Mouse (Mus musculus) kidney, embryonic 16.5 days (tissue): Measurements from ENCODE around the gene Ap2a1. TPM values are rescaled to one million over a fixed set of nuclear protein-coding genes. Genes with fewer than 3 reads are reported as not detected.

Experiments
- ATAC-seq: fragments of 200-750 bp; cut with Nextera tagmentation; 2 replicates; pipeline ENCODE4 v1.8.0; 2017; ENCODE audit warnings: moderate TSS enrichment; ENCODE audit not compliant: low FRiP score, low TSS enrichment
- H3K27ac ChIP-seq: fragments of 300-500 bp; sonication (generic); 2 replicates; pipeline ENCODE4 v1.5.1; 2014; ENCODE audit warnings: low read length
- H3K27me3 ChIP-seq: fragments of 300-500 bp; sonication (generic); 2 replicates; pipeline ENCODE4 v1.6.1; 2014; ENCODE audit warnings: low read length, control low read depth, mixed read lengths; ENCODE audit not compliant: insufficient read depth
- H3K36me3 ChIP-seq: fragments of 300-500 bp; sonication (generic); 2 replicates; pipeline ENCODE4 v1.6.1; 2014; ENCODE audit warnings: low read length, control low read depth, mixed read lengths; ENCODE audit not compliant: insufficient read depth
- H3K4me1 ChIP-seq: fragments of 300-500 bp; sonication (generic); 2 replicates; pipeline ENCODE4 v1.6.1; 2014; ENCODE audit warnings: low read length, control low read depth, mixed read lengths; ENCODE audit not compliant: insufficient read depth
- H3K4me2 ChIP-seq: fragments of 300-500 bp; sonication (generic); replicated peaks from 2 replicates; pipeline ENCODE4 v1.6.1; 2014; ENCODE audit warnings: low read depth, low read length
- H3K4me3 ChIP-seq: fragments of 300-500 bp; sonication (generic); 2 replicates; pipeline ENCODE4 v1.5.1; 2014; ENCODE audit warnings: mild to moderate bottlenecking, low read length
- H3K9ac ChIP-seq: fragments of 300-500 bp; sonication (generic); replicated peaks from 2 replicates; pipeline ENCODE4 v1.6.1; 2014; ENCODE audit warnings: low read length
- H3K9me3 ChIP-seq: fragments of 300-500 bp; sonication (generic); 2 replicates; pipeline ENCODE4 v1.6.1; 2016; ENCODE audit warnings: low read length, control low read depth
- WGBS: fragments of 180-500 bp; shearing (Covaris S2); extraction: QIAGEN DNeasy Blood & Tissue Kit; methylation state at CpG from one replicate; pipeline ENCODE4 v1.1.7; 2014; 5-methylcytosine and 5-hydroxymethylcytosine counted together
- polyA plus RNA-seq: library from polyadenylated mRNA; unstranded; fragments of >200 nt; fragmentation: Nextera tagmentation; extraction: Ambion mirVana; gene quantifications from 2 replicates; pipeline ENCODE4 v1.2.1, GENCODE M21; 2015

The Ap2a1 gene
- polyA plus RNA-seq, 1 experiment from 2014 or later: 72.9 TPM

GRCm38 (mm10) chr7:44863210-44863609 lies 66.1 kb downstream of the Ap2a1 start:
- ATAC-seq: no peak
- Histone ChIP-seq H3K9me3 (no peaks in the 10 kb centered on the region), H3K4me2 (no peak overlapping the region), H3K4me1 (peaks cover 49% of the 10 kb centered on the region), H3K9ac (no peak overlapping the region), H3K27me3 (no peaks in the 10 kb centered on the region), H3K27ac (no peak overlapping the region), H3K36me3 (peaks cover 40% of the 10 kb centered on the region), H3K4me3 (no peak overlapping the region)
- 87% methylated on average over 14 of the region's 14 CpGs for WGBS

- Histone ChIP-seq H3K9me3 (no peaks in the 10 kb centered on the region), H3K4me2 (no peak overlapping the region), H3K27ac (no peak overlapping the region), H3K36me3 (peaks cover 40% of the 10 kb centered on the region), H3K9ac (no peak overlapping the region), H3K27me3 (no peaks in the 10 kb centered on the region), H3K4me1 (peaks cover 49% of the 10 kb centered on the region), H3K4me3 (no peak overlapping the region)
- no peak for ATAC-seq
- 77% methylated on average over 8 of the region's 8 CpGs for WGBS
These were observed 66.9 kb downstream of the Ap2a1 start for GRCm38 (mm10) chr7:44862434-44862833.

- Histone ChIP-seq H3K4me2 (no peak overlapping the region), H3K27ac (peak overlapping the region; percentile 60; the same call in 1 of the 2 replicates), H3K9ac (0 out of 2 replicates have a peak overlapping the region, but pooled peaks have one; percentile 8), H3K4me1 (peaks cover 42% of the 10 kb centered on the region), H3K4me3 (no peak overlapping the region), H3K36me3 (peaks cover 40% of the 10 kb centered on the region), H3K27me3 (no peaks in the 10 kb centered on the region), H3K9me3 (no peaks in the 10 kb centered on the region)
- 76% methylated on average over 14 of the region's 14 CpGs for WGBS
- ATAC-seq: no peak
These were observed 67.9 kb downstream of the Ap2a1 start for GRCm38 (mm10) chr7:44861429-44861816.

GRCm38 (mm10) chr7:44860576-44861428 lies 68.5 kb downstream of the Ap2a1 start:
- Histone ChIP-seq H3K9me3 (no peaks in the 10 kb centered on the region), H3K36me3 (peaks cover 40% of the 10 kb centered on the region), H3K4me3 (no peak overlapping the region), H3K9ac (0 out of 2 replicates have a peak overlapping the region, but pooled peaks have one; percentile 28), H3K4me2 (no peak overlapping the region), H3K4me1 (peaks cover 41% of the 10 kb centered on the region), H3K27ac (peak overlapping the region; percentile 60), H3K27me3 (no peaks in the 10 kb centered on the region)
- 56% methylated on average over 22 of the region's 22 CpGs for WGBS
- peak; percentile 39 for ATAC-seq

GRCm38 (mm10) chr7:44859896-44860295 lies 69.4 kb downstream of the Ap2a1 start:
- 89% methylated on average over 11 of the region's 11 CpGs for WGBS
- Histone ChIP-seq H3K36me3 (peaks cover 34% of the 10 kb centered on the region), H3K4me1 (peaks cover 41% of the 10 kb centered on the region), H3K9ac (no peak overlapping the region), H3K9me3 (no peaks in the 10 kb centered on the region), H3K27ac (no peak overlapping the region), H3K27me3 (no peaks in the 10 kb centered on the region), H3K4me3 (no peak overlapping the region), H3K4me2 (no peak overlapping the region)
- ATAC-seq: no peak

GRCm38 (mm10) chr7:44857905-44858304 lies 71.4 kb downstream of the Ap2a1 start:
- Histone ChIP-seq H3K4me3 (peak overlapping the region; percentile 86), H3K36me3 (peaks cover 20% of the 10 kb centered on the region), H3K27ac (peak overlapping the region; percentile 95), H3K9ac (peak overlapping the region; percentile 90), H3K4me1 (peaks cover 52% of the 10 kb centered on the region), H3K9me3 (no peaks in the 10 kb centered on the region), H3K4me2 (peak overlapping the region; percentile 93), H3K27me3 (no peaks in the 10 kb centered on the region)
- no peak for ATAC-seq
- 25% methylated on average over 8 of the region's 8 CpGs for WGBS

GRCm38 (mm10) chr7:44857042-44857552 lies 72.2 kb downstream of the Ap2a1 start, which contains the start of gene Pnkp:
TSS of gene Pnkp (plus strand) at chr7:44857139.
- Histone ChIP-seq H3K4me3 (peak within 1 kb of the TSS; percentile 86), H3K9me3 (no peaks in the 10 kb centered on the region), H3K9ac (peak within 1 kb of the TSS; percentile 90), H3K27ac (peak within 1 kb of the TSS; percentile 95), H3K36me3 (peaks cover 18% of the 10 kb centered on the region; the same call in 1 of the 2 replicates), H3K4me1 (peaks cover 57% of the 10 kb centered on the region), H3K4me2 (peak within 1 kb of the TSS; percentile 93), H3K27me3 (no peaks in the 10 kb centered on the region)
- ATAC-seq: peak; percentile 5; the same call in 1 of the 2 replicates
- WGBS: under 1% methylated on average over 32 of the region's 32 CpGs

GRCm38 (mm10) chr7:44856265-44856916 lies 72.9 kb downstream of the Ap2a1 start:
- Histone ChIP-seq H3K9me3 (no peaks in the 10 kb centered on the region), H3K4me3 (peak overlapping the region; percentile 86), H3K36me3 (peaks cover 16% of the 10 kb centered on the region; the same call in 1 of the 2 replicates), H3K4me1 (peaks cover 57% of the 10 kb centered on the region), H3K4me2 (peak overlapping the region; percentile 93), H3K9ac (peak overlapping the region; percentile 90; the same call in 1 of the 2 replicates), H3K27ac (peak overlapping the region; percentile 95), H3K27me3 (no peaks in the 10 kb centered on the region)
- WGBS: 64% methylated on average over 9 of the region's 9 CpGs
- no peak for ATAC-seq

GRCm38 (mm10) chr7:44855036-44855435 lies 74.3 kb downstream of the Ap2a1 start:
- H3K9me3 ChIP-seq: no peaks in the 10 kb centered on the region
- peak overlapping the region; percentile 99 for H3K27ac ChIP-seq
- H3K4me1 ChIP-seq: peaks cover 61% of the 10 kb centered on the region
- no peaks in the 10 kb centered on the region for H3K27me3 ChIP-seq
- peak overlapping the region; percentile 60 for H3K4me3 ChIP-seq
- peak overlapping the region; percentile 77 for H3K9ac ChIP-seq
- H3K4me2 ChIP-seq: peak overlapping the region; percentile 95
- no peak for ATAC-seq
- H3K36me3 ChIP-seq: peaks cover 15% of the 10 kb centered on the region; the same call in 1 of the 2 replicates
- 26% methylated on average over 10 of the region's 10 CpGs for WGBS
